Mouse (Mus musculus): ENCODE results near the gene Sall4. TPM values are rescaled to one million over a fixed set of nuclear protein-coding genes. Genes with fewer than 3 reads are reported as not detected.

Gene Sall4
- 0.11 TPM in 1 of 2 replicates, not detected in the other for polyA plus RNA-seq (2012; rRNA removed; ENCODE audit: low replicate concordance)

DNA sequence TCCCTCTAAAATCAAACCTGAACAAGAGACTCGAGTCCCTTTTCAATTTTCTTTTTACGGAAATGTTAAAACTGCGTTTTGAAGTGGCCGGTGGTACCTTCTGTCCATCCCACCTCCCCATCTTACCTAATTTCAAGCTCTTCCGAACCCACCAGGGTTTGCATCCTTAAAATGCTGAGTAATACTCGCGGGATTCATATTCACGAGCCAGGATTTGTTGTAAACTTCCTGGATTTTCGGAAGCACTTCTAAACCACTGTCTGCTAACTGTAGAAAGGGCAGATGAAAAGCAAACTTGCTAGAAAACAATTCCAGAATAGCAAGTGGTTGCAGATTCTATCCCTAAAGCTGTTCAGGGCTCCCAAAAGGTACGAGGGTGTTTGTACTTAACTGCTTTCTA is at the start of gene Sall4:
Gene Sall4 (minus strand): TSS at position 362 of the 400 bp plus-strand sequence.

DNA sequence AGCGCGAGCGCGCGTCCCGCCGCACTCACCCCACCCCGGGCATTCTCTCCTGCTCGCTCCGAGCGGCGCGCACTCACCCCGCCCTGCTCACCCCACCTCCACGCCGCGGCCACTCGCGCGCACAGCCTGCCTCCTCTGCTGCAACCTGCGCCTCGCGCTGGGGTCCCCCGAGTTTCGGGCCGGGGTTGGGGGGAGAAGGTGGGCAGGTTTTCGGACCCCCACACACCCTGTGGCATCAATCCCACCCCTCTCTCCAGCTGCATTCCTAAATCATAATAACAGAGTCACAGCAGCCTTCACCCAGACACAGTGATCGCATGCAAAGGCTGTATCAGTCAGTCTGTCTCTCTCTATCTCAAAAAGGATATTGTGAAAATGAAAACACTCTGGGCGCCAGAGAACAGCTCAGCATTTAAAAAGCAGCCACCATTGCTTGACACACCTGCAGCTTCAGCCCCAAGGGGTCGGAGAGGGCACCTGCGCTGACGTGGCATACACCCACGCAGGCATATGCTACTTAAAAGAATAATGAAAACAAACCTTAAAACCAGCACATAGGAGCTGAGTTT is 25.6 kb downstream of the Sall4 start, which contains the start of gene Atp9a:
Gene Atp9a (minus strand): TSS at position 351 of the 569 bp plus-strand sequence.

Other genes starting within 250 kb of the Sall4 start
- gene Nfatc2, start 166.3 kb downstream of the Sall4 start, polyA plus RNA-seq (2012; rRNA removed; ENCODE audit: low replicate concordance) = 1.7 and 3.4 TPM in 2 replicates
- gene Atp9a, start 25.5 kb downstream of the Sall4 start, polyA plus RNA-seq (2012; rRNA removed; ENCODE audit: low replicate concordance) = 104 and 186 TPM in 2 replicates
- 19.2 and 26.6 TPM in 2 replicates for gene Zfp64, start 187.6 kb upstream of the Sall4 start, polyA plus RNA-seq (2012; rRNA removed; ENCODE audit: low replicate concordance)

Measured in duodenum, adult 2 months (tissue).